Mouse (Mus musculus) heart, embryonic 11.5 days (tissue): ENCODE results near the gene Duox2. TPM values are rescaled to one million over a fixed set of nuclear protein-coding genes. Genes with fewer than 3 reads are reported as not detected.

Source experiments
- ATAC-seq: fragments of 200-750 bp; cut with Nextera tagmentation; replicated peaks from 2 replicates; pipeline ENCODE4 v1.8.0; 2017; ENCODE audit warnings: moderate library complexity; ENCODE audit not compliant: insufficient number of reproducible peaks, low FRiP score, low TSS enrichment
- H3K27ac ChIP-seq: fragments of 300-500 bp; sonication (generic); 2 replicates; pipeline ENCODE4 v1.5.1; 2014; ENCODE audit warnings: mild to moderate bottlenecking, low read depth, low read length
- H3K27me3 ChIP-seq: fragments of 300-500 bp; sonication (generic); 2 replicates; pipeline ENCODE4 v1.6.1; 2014; ENCODE audit warnings: mild to moderate bottlenecking, low read length, mixed read lengths; ENCODE audit not compliant: control insufficient read depth, insufficient read depth
- H3K36me3 ChIP-seq: fragments of 300-500 bp; sonication (generic); 2 replicates; pipeline ENCODE4 v1.6.1; 2014; ENCODE audit warnings: mild to moderate bottlenecking, low read length, moderate library complexity, mixed read lengths; ENCODE audit not compliant: control insufficient read depth, insufficient read depth
- H3K4me1 ChIP-seq: fragments of 300-500 bp; sonication (generic); 2 replicates; pipeline ENCODE4 v1.6.1; 2014; ENCODE audit warnings: low read length; ENCODE audit not compliant: control insufficient read depth, insufficient read depth
- H3K4me2 ChIP-seq: fragments of 300-500 bp; sonication (generic); 2 replicates; pipeline ENCODE4 v1.6.1; 2014; ENCODE audit warnings: mild to moderate bottlenecking, moderate library complexity
- H3K4me3 ChIP-seq: fragments of 300-500 bp; sonication (generic); 2 replicates; pipeline ENCODE4 v1.5.1; 2014; ENCODE audit warnings: low read depth, low read length
- H3K9ac ChIP-seq: fragments of 300-500 bp; sonication (generic); 2 replicates; pipeline ENCODE4 v1.6.1; 2014; ENCODE audit warnings: mild to moderate bottlenecking, low read depth, low read length, moderate library complexity
- H3K9me3 ChIP-seq: fragments of 300-500 bp; sonication (generic); replicated peaks from 2 replicates; pipeline ENCODE4 v1.6.1; 2016; ENCODE audit warnings: low read length; ENCODE audit not compliant: control insufficient read depth
- WGBS: fragments of 180-500 bp; shearing (Covaris S2); extraction: QIAGEN DNeasy Blood & Tissue Kit; methylation state at CpG from one replicate; pipeline ENCODE4 v1.1.7; 2014; ENCODE audit not compliant: insufficient replicate concordance; 5-methylcytosine and 5-hydroxymethylcytosine counted together
- polyA plus RNA-seq: library from polyadenylated mRNA; unstranded; fragments of >200 nt; fragmentation: Nextera tagmentation; extraction: Ambion mirVana; gene quantifications from 2 replicates; pipeline ENCODE4 v1.2.1, GENCODE M21; 2014

The Duox2 gene
- polyA plus RNA-seq, 1 experiment from 2014 or later = 0.04 TPM

GRCm38 (mm10) chr2:122266407-122267193, 31.6 kb downstream of the Duox2 start:
- 77% methylated on average over 7 of the region's 7 CpGs for WGBS
- Histone ChIP-seq H3K27ac (no peak overlapping the region), H3K4me2 (no peak overlapping the region), H3K27me3 (no peaks in the 10 kb centered on the region), H3K9ac (no peak overlapping the region), H3K9me3 (no peaks in the 10 kb centered on the region), H3K4me3 (no peak overlapping the region), H3K36me3 (no peaks in the 10 kb centered on the region), H3K4me1 (no peaks in the 10 kb centered on the region)
- ATAC-seq = no peak

DNA sequence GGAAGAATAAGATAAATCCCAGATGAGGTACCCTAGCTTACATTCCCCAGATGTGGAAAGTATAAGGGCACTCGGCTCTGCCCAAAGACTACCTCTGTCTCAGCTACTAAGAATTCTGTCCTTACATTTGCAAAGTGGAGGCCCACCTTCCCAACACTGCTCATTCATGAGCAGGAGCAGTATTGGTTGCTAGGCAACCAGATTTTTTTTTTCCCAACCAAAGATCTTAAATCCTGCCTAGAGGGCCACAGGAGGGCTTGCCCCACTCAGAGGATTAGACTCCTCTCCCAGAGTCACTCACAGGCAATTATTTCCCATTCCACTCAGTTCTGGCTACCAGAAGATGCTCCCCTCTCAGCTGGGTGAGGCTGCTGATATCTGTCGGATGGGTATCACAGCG, 33.6 kb downstream of the Duox2 start:
- 83% methylated on average over 3 of the region's 3 CpGs for WGBS

DNA sequence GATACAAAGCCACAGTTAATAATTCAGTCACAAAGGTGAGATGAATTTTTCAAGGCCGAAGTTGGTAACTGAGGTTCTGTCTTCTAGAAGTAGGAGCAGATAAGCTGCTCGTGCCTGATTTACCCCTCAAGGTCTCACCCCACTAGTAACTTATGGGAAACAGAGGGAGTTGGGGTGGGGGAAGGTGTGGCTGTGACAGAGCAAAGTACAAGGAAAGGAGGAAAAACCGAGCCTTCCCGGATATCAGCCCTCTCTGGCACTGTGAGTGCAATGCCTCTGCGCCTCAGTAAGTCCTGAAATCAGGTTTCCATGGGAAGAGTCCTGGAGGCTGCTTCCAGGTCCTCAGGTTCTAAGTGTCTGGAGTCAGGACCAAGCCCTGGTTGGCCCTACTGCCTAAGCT, 37.5 kb downstream of the Duox2 start:
- H3K9me3 ChIP-seq = no peaks in the 10 kb centered on the region
- H3K4me3 ChIP-seq = no peak overlapping the region
- no peak overlapping the region for H3K4me2 ChIP-seq
- no peak for ATAC-seq
- no peaks in the 10 kb centered on the region for H3K36me3 ChIP-seq
- 80% methylated on average over 5 of the region's 5 CpGs for WGBS
- no peaks in the 10 kb centered on the region for H3K27me3 ChIP-seq
- H3K9ac ChIP-seq = no peak overlapping the region
- H3K4me1 ChIP-seq = no peaks in the 10 kb centered on the region
- no peak overlapping the region for H3K27ac ChIP-seq

More for the DNA sequence above, 33.6 kb downstream of the Duox2 start:
- H3K4me3 ChIP-seq = no peak overlapping the region
- H3K27ac ChIP-seq = no peak overlapping the region
- H3K9me3 ChIP-seq = no peaks in the 10 kb centered on the region
- H3K27me3 ChIP-seq = no peaks in the 10 kb centered on the region
- H3K9ac ChIP-seq = no peak overlapping the region
- H3K36me3 ChIP-seq = no peaks in the 10 kb centered on the region
- no peak for ATAC-seq
- H3K4me2 ChIP-seq = no peak overlapping the region
- no peaks in the 10 kb centered on the region for H3K4me1 ChIP-seq

DNA sequence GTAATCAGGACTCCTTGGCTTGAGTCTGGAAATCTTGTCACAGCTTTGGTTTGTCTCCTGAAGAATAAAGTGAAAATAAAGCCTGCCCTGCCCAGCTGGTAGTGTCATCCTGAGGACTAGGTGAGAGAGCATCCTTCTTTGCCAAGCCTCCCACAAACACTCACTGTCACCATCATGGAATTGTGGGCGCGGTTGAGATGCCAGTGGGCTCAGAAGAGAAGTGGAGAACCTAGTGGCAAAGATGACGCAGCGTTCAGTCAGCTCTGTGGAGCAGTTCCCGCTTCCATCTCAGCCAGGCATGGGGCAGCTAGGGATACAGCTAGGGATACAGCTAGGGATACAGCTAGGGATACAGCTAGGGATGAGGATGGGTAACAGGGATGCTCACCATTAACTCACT, 42.3 kb downstream of the Duox2 start:
- WGBS = 87% methylated on average over 5 of the region's 5 CpGs
- H3K4me2 ChIP-seq = no peak overlapping the region
- H3K27ac ChIP-seq = no peak overlapping the region
- no peaks in the 10 kb centered on the region for H3K36me3 ChIP-seq
- no peaks in the 10 kb centered on the region for H3K9me3 ChIP-seq
- H3K4me3 ChIP-seq = no peak overlapping the region
- ATAC-seq = no peak
- H3K27me3 ChIP-seq = no peaks in the 10 kb centered on the region
- H3K4me1 ChIP-seq = no peaks in the 10 kb centered on the region
- H3K9ac ChIP-seq = no peak overlapping the region

DNA sequence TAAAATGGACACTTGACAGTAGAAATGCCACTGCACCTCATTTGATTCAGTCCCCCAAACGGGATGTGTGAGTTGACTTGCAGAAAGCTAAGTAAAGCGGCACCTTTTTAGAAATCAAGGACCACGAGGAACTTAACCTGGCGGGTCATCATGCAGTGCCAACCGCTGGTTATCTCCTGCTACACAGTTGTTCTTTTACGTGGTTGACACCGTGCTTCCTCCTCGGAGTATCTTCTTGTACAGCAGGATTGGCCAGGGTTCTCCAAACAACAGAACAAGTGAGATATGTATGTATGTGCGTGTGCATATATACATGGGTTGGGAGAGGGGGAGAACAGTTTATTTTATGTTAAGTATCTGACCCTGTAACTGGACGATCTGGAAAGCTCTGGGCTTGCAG, 50.5 kb downstream of the Duox2 start:
- Histone ChIP-seq H3K9me3 (no peaks in the 10 kb centered on the region), H3K36me3 (no peaks in the 10 kb centered on the region), H3K4me1 (peaks cover 2% of the 10 kb centered on the region; the same call in 1 of the 2 replicates), H3K4me3 (no peak overlapping the region), H3K9ac (no peak overlapping the region), H3K27ac (no peak overlapping the region), H3K4me2 (no peak overlapping the region), H3K27me3 (no peaks in the 10 kb centered on the region)
- ATAC-seq = no peak
- 76% methylated on average over 10 of the region's 10 CpGs for WGBS

GRCm38 (mm10) chr2:122243671-122244131, 54.5 kb downstream of the Duox2 start:
- Histone ChIP-seq H3K9ac (no peak overlapping the region), H3K4me1 (peaks cover 2% of the 10 kb centered on the region; the same call in 1 of the 2 replicates), H3K27me3 (no peaks in the 10 kb centered on the region), H3K27ac (no peak overlapping the region), H3K4me2 (no peak overlapping the region), H3K4me3 (no peak overlapping the region), H3K36me3 (no peaks in the 10 kb centered on the region), H3K9me3 (no peaks in the 10 kb centered on the region)
- 3% methylated on average over 3 of the region's 3 CpGs for WGBS
- ATAC-seq = peak; percentile 49

GRCm38 (mm10) chr2:122241935-122242334, 56.3 kb downstream of the Duox2 start:
- Histone ChIP-seq H3K27ac (no peak overlapping the region), H3K27me3 (no peaks in the 10 kb centered on the region), H3K4me3 (no peak overlapping the region), H3K4me2 (no peak overlapping the region), H3K9ac (no peak overlapping the region), H3K36me3 (no peaks in the 10 kb centered on the region), H3K9me3 (no peaks in the 10 kb centered on the region), H3K4me1 (peaks cover 2% of the 10 kb centered on the region; the same call in 1 of the 2 replicates)
- WGBS = 72% methylated on average over 6 of the region's 6 CpGs
- no peak for ATAC-seq

DNA sequence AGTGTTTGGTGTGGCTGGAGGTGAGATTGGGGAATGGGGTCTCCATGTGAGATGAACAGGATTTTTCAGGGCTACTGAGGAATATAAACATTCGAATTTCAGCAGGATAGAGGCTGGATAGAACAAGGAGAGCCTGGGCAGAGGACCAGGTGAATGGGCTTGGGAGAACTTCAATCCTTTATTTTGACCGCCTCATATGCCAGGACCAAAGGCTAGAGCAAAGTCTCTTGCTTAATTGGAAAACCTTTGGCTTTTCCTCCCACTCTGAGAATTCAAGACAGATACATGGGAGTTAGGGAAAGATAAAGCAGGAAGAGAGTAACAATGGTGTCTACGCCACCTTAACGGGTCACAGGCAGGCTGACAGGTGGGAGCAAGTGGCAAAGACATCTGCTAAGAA, 57.0 kb downstream of the Duox2 start:
- no peak for ATAC-seq
- 77% methylated on average over 4 of the region's 4 CpGs for WGBS

DNA sequence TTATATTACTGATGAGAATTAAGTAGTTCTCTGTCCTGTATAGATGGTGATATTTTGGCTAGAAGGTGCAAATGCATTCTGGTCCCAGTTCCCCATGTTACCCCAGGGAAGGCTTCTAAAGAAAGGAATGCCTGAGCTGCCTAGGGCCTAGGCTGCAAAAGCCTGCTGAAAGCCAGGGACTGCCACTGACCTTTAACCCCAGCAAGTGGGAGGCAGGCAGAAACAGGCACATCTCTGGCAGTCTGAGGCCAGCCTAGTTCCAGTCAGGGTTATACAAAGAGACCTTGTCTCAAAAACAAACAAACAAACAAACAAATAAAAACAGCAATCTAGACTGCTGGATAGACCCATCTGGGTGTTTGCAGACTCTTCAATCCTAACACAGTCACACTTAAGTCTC, 57.5 kb downstream of the Duox2 start:
- Histone ChIP-seq H3K4me1 (peaks cover 2% of the 10 kb centered on the region; the same call in 1 of the 2 replicates), H3K4me2 (no peak overlapping the region), H3K36me3 (no peaks in the 10 kb centered on the region), H3K9ac (no peak overlapping the region), H3K27ac (no peak overlapping the region), H3K9me3 (no peaks in the 10 kb centered on the region), H3K4me3 (no peak overlapping the region), H3K27me3 (no peaks in the 10 kb centered on the region)
- ATAC-seq = no peak

More for the DNA sequence above, 57.0 kb downstream of the Duox2 start:
- Histone ChIP-seq H3K4me3 (no peak overlapping the region), H3K4me2 (no peak overlapping the region), H3K9me3 (no peaks in the 10 kb centered on the region), H3K27me3 (no peaks in the 10 kb centered on the region), H3K4me1 (peaks cover 2% of the 10 kb centered on the region; the same call in 1 of the 2 replicates), H3K27ac (no peak overlapping the region), H3K36me3 (no peaks in the 10 kb centered on the region), H3K9ac (no peak overlapping the region)
